Mouse (Mus musculus) CH12.LX (cell line): Measurements from ENCODE around the gene Tpm4. TPM values are rescaled to one million over a fixed set of nuclear protein-coding genes. Genes with fewer than 3 reads are reported as not detected.

ENCODE experiments used
- DNase-seq: peaks from one replicate; pipeline ENCODE4 v3.0.0-alpha.2; 2013; ENCODE audit errors: extremely low read depth
- H3K27ac ChIP-seq: 2 replicates; pipeline ENCODE4 v1.5.1; 2012; ENCODE audit warnings: low read depth, mild to moderate bottlenecking, control low read depth, moderate library complexity; ENCODE audit not compliant: insufficient read depth
- H3K27me3 ChIP-seq: replicated peaks from 2 replicates; pipeline ENCODE3; 2012; ENCODE audit warnings: inconsistent platforms
- H3K36me3 ChIP-seq, 2 experiments: replicated peaks in 1 of 2; 2 replicates each; pipeline versions ENCODE3 to v1.6.1; 2012; ENCODE audit warnings: inconsistent platforms in 1 of 2, low read length in 1 of 2, mild to moderate bottlenecking in 1 of 2, mixed read lengths in 1 of 2, moderate library complexity in 1 of 2; ENCODE audit not compliant: control insufficient read depth in 1 of 2, insufficient read depth in 1 of 2
- H3K4me1 ChIP-seq, 2 experiments: 2 replicates each; pipeline ENCODE4 v1.6.1; 2012; ENCODE audit warnings: inconsistent platforms in 1 of 2, moderate library complexity in 1 of 2; ENCODE audit not compliant: insufficient read depth in 2 of 2, control insufficient read depth in 1 of 2
- H3K4me2 ChIP-seq: 2 replicates; pipeline ENCODE4 v1.6.1; 2012; ENCODE audit warnings: low read depth, mild to moderate bottlenecking, control low read depth; ENCODE audit not compliant: poor library complexity, insufficient read depth, severe bottlenecking
- H3K4me3 ChIP-seq, 3 experiments: fragments of 150-350 bp in 1 of 3; sonication (generic) in 1 of 3; replicated peaks in 1 of 3; 2 replicates each; pipeline versions ENCODE3 to v1.5.1; 2011 to 2012; ENCODE audit warnings: low read depth in 2 of 3, low read length in 2 of 3, mild to moderate bottlenecking in 2 of 3, moderate library complexity in 2 of 3, control low read depth in 1 of 3, improper control_type of control experiment in 1 of 3, inconsistent platforms in 1 of 3, mixed read lengths in 1 of 3; ENCODE audit not compliant: poor library complexity in 1 of 3
- H3K79me2 ChIP-seq: replicated peaks from 2 replicates; pipeline ENCODE4 v1.6.1; 2012; ENCODE audit warnings: mild to moderate bottlenecking, moderate library complexity; ENCODE audit not compliant: control insufficient read depth, poor library complexity, insufficient read depth, severe bottlenecking; ENCODE audit errors: extremely low read depth
- H3K9ac ChIP-seq: 2 replicates; pipeline ENCODE4 v1.6.1; 2012; ENCODE audit warnings: low read depth, mild to moderate bottlenecking, control low read depth, moderate library complexity; ENCODE audit not compliant: insufficient read depth
- H3K9me3 ChIP-seq: replicated peaks from 2 replicates; pipeline ENCODE3; 2012; ENCODE audit warnings: low read length, inconsistent platforms, mixed read lengths
- BHLHE40 ChIP-seq: IDR thresholded peaks from 2 replicates; pipeline ENCODE4 v1.6.1; 2011; ENCODE audit warnings: mild to moderate bottlenecking, low read depth, low read length, improper control_type of control experiment
- CHD1 ChIP-seq: IDR thresholded peaks from 2 replicates; pipeline ENCODE4 v1.6.1; 2012; ENCODE audit warnings: low read depth, low read length, improper control_type of control experiment, inconsistent platforms
- CHD2 ChIP-seq: IDR thresholded peaks from 2 replicates; pipeline ENCODE4 v1.6.1; 2011; ENCODE audit warnings: low read length, improper control_type of control experiment
- EP300 ChIP-seq: IDR thresholded peaks from 2 replicates; pipeline ENCODE4 v1.6.1; 2011; ENCODE audit warnings: low read length, improper control_type of control experiment
- HCFC1 ChIP-seq: IDR thresholded peaks from 2 replicates; pipeline ENCODE4 v1.6.1; 2012; ENCODE audit warnings: low read depth, mild to moderate bottlenecking, inconsistent platforms, low read length, improper control_type of control experiment
- IRF4 ChIP-seq: IDR thresholded peaks from 2 replicates; pipeline ENCODE4 v1.6.1; 2014; ENCODE audit warnings: low read depth, mild to moderate bottlenecking, inconsistent platforms, low read length, improper control_type of control experiment
- JUN ChIP-seq: IDR thresholded peaks from 2 replicates; pipeline ENCODE4 v1.6.1; 2011; ENCODE audit warnings: low read depth, mild to moderate bottlenecking, low read length, improper control_type of control experiment, moderate library complexity; ENCODE audit not compliant: insufficient read depth
- JUND ChIP-seq: conservative IDR thresholded peaks from 2 replicates; pipeline ENCODE4 v1.6.1; 2011; ENCODE audit warnings: low read depth, low read length, improper control_type of control experiment
- MAFK ChIP-seq: IDR thresholded peaks from 2 replicates; pipeline ENCODE4 v1.6.1; 2011; ENCODE audit warnings: low read length, improper control_type of control experiment; ENCODE audit not compliant: insufficient replicate concordance
- NELFE ChIP-seq: IDR thresholded peaks from 2 replicates; pipeline ENCODE4 v1.6.1; 2011; ENCODE audit warnings: low read depth, low read length, improper control_type of control experiment
- POLR2A ChIP-seq: IDR thresholded peaks from 2 replicates; pipeline ENCODE4 v1.6.1; 2011; ENCODE audit warnings: low read depth, mild to moderate bottlenecking, improper control_type of control experiment, low read length
- POLR2AphosphoS2 ChIP-seq: IDR thresholded peaks from 2 replicates; pipeline ENCODE4 v1.6.1; 2011; ENCODE audit warnings: low read depth, low read length, improper control_type of control experiment
- RAD21 ChIP-seq: IDR thresholded peaks from 2 replicates; pipeline ENCODE4 v1.6.1; 2011; ENCODE audit warnings: low read depth, mild to moderate bottlenecking, low read length, improper control_type of control experiment, moderate library complexity
- RCOR1 ChIP-seq: conservative IDR thresholded peaks from 2 replicates; pipeline ENCODE4 v1.6.1; 2012; ENCODE audit warnings: low read depth, mild to moderate bottlenecking, inconsistent platforms, low read length, improper control_type of control experiment
- USF2 ChIP-seq: conservative IDR thresholded peaks from 2 replicates; pipeline ENCODE4 v1.6.1; 2011; ENCODE audit warnings: low read depth, low read length, improper control_type of control experiment
- ZNF384 ChIP-seq: IDR thresholded peaks from 2 replicates; pipeline ENCODE4 v1.6.1; 2012; ENCODE audit warnings: low read depth, low read length, improper control_type of control experiment, inconsistent platforms
- dilution Hi-C: fragments of 300-500 bp; cut with MboI; formaldehyde crosslinking; loops from 2 replicates; pipeline ENCODE4 v1.14.3; 2020; ENCODE audit warnings: low sequenced_read_pairs; ENCODE audit not compliant: extremely low pct_unique_long_range_greater_than_20kb, extremely low pct_ligation_motif_present
- in situ Hi-C: fragments of 300-500 bp; cut with MboI; formaldehyde crosslinking; loops from 3 replicates; pipeline ENCODE4 v1.14.3; 2019; ENCODE audit warnings: low sequenced_read_pairs, low pct_ligation_motif_present, low pct_unique_long_range_greater_than_20kb, mixed read lengths
- polyA plus RNA-seq: library from polyadenylated mRNA; unstranded; fragments of >175 nt; gene quantifications from 2 replicates; pipeline ENCODE4 v1.2.1, GENCODE M21; 2012; ENCODE audit warnings: low read depth; ENCODE audit not compliant: insufficient read length
- total RNA-seq, 2 experiments: library from RNA; depleted of rRNA; stranded (reverse); fragments of 300-350 nt in 1 of 2; fragments of >200 nt in 1 of 2; gene quantifications; 2 replicates each; pipeline ENCODE4 v1.2.3; 2012 to 2014

Tpm4 gene
- total and polyA plus RNA-seq, 3 experiments: 96.2 to 284 (median 203) TPM

GRCm38 (mm10) chr8:72131901-72132300, 2.9 kb upstream of the Tpm4 start:
- no peak for TF ChIP-seq IRF4
- TF ChIP-seq CHD1: no peak
- TF ChIP-seq BHLHE40: no peak
- TF ChIP-seq, all 38 proteins: peak for 0
- no peaks in the 10 kb centered on the region for H3K36me3 ChIP-seq
- H3K27me3 ChIP-seq: no peaks in the 10 kb centered on the region
- H3K79me2 ChIP-seq: peaks cover 4% of the 10 kb centered on the region
- dilution Hi-C loops: no loop called here
- H3K9me3 ChIP-seq: peaks cover 3% of the 10 kb centered on the region
- in situ Hi-C loops: no loop called here
- DNase-seq: no peak
- no peak overlapping the region for H3K4me2 ChIP-seq
- peaks cover 0 to 24% of the 10 kb centered on the region in 2 experiments; a peak in 2 of 4 replicates for H3K4me1 ChIP-seq
- no peak overlapping the region for H3K27ac ChIP-seq
- no peak overlapping the region for H3K4me3 ChIP-seq
- no peak overlapping the region for H3K9ac ChIP-seq

- peaks cover 3% of the 10 kb centered on the region for H3K9me3 ChIP-seq
- no peak overlapping the region for H3K4me2 ChIP-seq
- in situ Hi-C loops: no loop called here
- H3K4me1 ChIP-seq: peaks cover 0 to 27% of the 10 kb centered on the region in 2 experiments; a peak in 2 of 4 replicates
- H3K4me3 ChIP-seq: no peak overlapping the region
- H3K79me2 ChIP-seq: peaks cover 9% of the 10 kb centered on the region
- DNase-seq: no peak
- H3K27ac ChIP-seq: no peak overlapping the region
- H3K36me3 ChIP-seq: no peaks in the 10 kb centered on the region
- dilution Hi-C loops: no loop called here
- no peak overlapping the region for H3K9ac ChIP-seq
- TF ChIP-seq JUND (no peak), EP300 (no peak), IRF4 (no peak), RCOR1 (no peak), MAFK (no peak), POLR2A (no peak), HCFC1 (no peak)
- no peaks in the 10 kb centered on the region for H3K27me3 ChIP-seq
Observed at GRCm38 (mm10) chr8:72132417-72132816, 2.4 kb upstream of the Tpm4 start.

GRCm38 (mm10) chr8:72132891-72133290, 1.9 kb upstream of the Tpm4 start:
- peaks cover 13% of the 10 kb centered on the region for H3K79me2 ChIP-seq
- no peak overlapping the region for H3K4me2 ChIP-seq
- peaks cover under 1 to 31% of the 10 kb centered on the region in 2 experiments; a peak in 3 of 4 replicates for H3K4me1 ChIP-seq
- H3K27ac ChIP-seq: no peak overlapping the region
- H3K27me3 ChIP-seq: no peaks in the 10 kb centered on the region
- dilution Hi-C loops (no loop called here), in situ Hi-C loops (no loop called here)
- peaks cover 0 to 2% of the 10 kb centered on the region in 2 experiments for H3K36me3 ChIP-seq
- TF ChIP-seq RAD21 (no peak), JUN (no peak), POLR2AphosphoS2 (no peak), ZNF384 (no peak), USF2 (no peak), CHD2 (no peak), NELFE (no peak)
- DNase-seq: no peak
- no peak overlapping the region for H3K9ac ChIP-seq
- no peak overlapping the region for H3K4me3 ChIP-seq
- H3K9me3 ChIP-seq: peaks cover 3% of the 10 kb centered on the region
